ENCODE assay signal across 8 mouse cellular contexts in genomic region chr17:23550188-23550791, GRCm38 (mm10). TPM values are rescaled to one million over a fixed set of nuclear protein-coding genes. Genes with fewer than 3 reads are reported as not detected.
DNase-seq lines count a peak whose midpoint lies in the region; ATAC-seq and TF ChIP-seq lines count a peak whose summit lies in the region.

No protein-coding gene starts in this region.

- H3K4me3 ChIP-seq in bone marrow macrophage, adult 2 months (ENCODE audit: insufficient read depth, low read length), result peak overlapping the region; percentile 82
- peak overlapping the region; percentile 68 for H3K4me3 ChIP-seq in embryonic fibroblast, embryonic 13.5 days (ENCODE audit: insufficient read depth, low read length)
- peak overlapping the region; percentile 72 for H3K4me3 ChIP-seq in heart, embryonic 10.5 days
- peak overlapping the region; percentile 69 for H3K4me3 ChIP-seq in kidney, embryonic 15.5 days (replicated peaks)
- H3K4me3 ChIP-seq in limb, embryonic 15.5 days, result peak overlapping the region; percentile 66
- H3K4me3 ChIP-seq in midbrain, postnatal 0 days (ENCODE audit: low read depth, low read length), result peak overlapping the region; percentile 55

- peak; percentile 95 for DNase-seq in A20 (ENCODE audit: low read depth, low spot score)
- peak; percentile 94 for DNase-seq in heart, embryonic 10.5 days (ENCODE audit: low spot score)
- peak; percentile 95 for DNase-seq in midbrain, postnatal 0 days (ENCODE audit: low spot score)
- DNase-seq in spleen, postnatal 10 days (ENCODE audit: low spot score in 2 of 2), result peak; percentile 91 to 95

- under 1% methylated on average over 22 of the region's 22 CpGs for WGBS in heart, embryonic 10.5 days
- WGBS in kidney, embryonic 15.5 days, result under 1% methylated on average over 22 of the region's 22 CpGs
- WGBS in limb, embryonic 15.5 days, result under 1% methylated on average over 22 of the region's 22 CpGs
- WGBS in midbrain, postnatal 0 days, result under 1% methylated on average over 22 of the region's 22 CpGs

- peaks cover 8% of the 10 kb centered on the region; the same call in 1 of the 2 replicates for H3K4me1 ChIP-seq in bone marrow macrophage, adult 2 months (ENCODE audit: control insufficient read depth, insufficient read depth, low read length)
- no peaks in the 10 kb centered on the region for H3K4me1 ChIP-seq in embryonic fibroblast, embryonic 13.5 days (ENCODE audit: control insufficient read depth, insufficient read depth, low read length)
- H3K4me1 ChIP-seq in heart, embryonic 10.5 days, result peaks cover 12% of the 10 kb centered on the region
- H3K4me1 ChIP-seq in kidney, embryonic 15.5 days, result peaks cover 18% of the 10 kb centered on the region
- H3K4me1 ChIP-seq in limb, embryonic 15.5 days, result peaks cover 17% of the 10 kb centered on the region
- 0 out of 2 replicates have a peak, but pooled peaks cover 3% of the 10 kb centered on the region for H3K4me1 ChIP-seq in midbrain, postnatal 0 days (ENCODE audit: insufficient read depth, low read length)

- TF ChIP-seq CTCF in bone marrow macrophage, adult 2 months (IDR thresholded peaks at IDR 0.05; ENCODE audit: low read depth, low read length), result no peak
- TF ChIP-seq CTCF in embryonic fibroblast, embryonic 13.5 days (IDR thresholded peaks at IDR 0.05; ENCODE audit: borderline replicate concordance, insufficient read depth, low read length), result no peak
- no peak for TF ChIP-seq CTCF in midbrain, postnatal 0 days (IDR thresholded peaks at IDR 0.05)

- no peaks in the 10 kb centered on the region for H3K27me3 ChIP-seq in heart, embryonic 10.5 days (ENCODE audit: insufficient read depth, poor library complexity, severe bottlenecking)
- H3K27me3 ChIP-seq in kidney, embryonic 15.5 days, result no peaks in the 10 kb centered on the region
- no peaks in the 10 kb centered on the region for H3K27me3 ChIP-seq in limb, embryonic 15.5 days
- no peaks in the 10 kb centered on the region for H3K27me3 ChIP-seq in midbrain, postnatal 0 days (ENCODE audit: insufficient read depth, low read length)

- H3K9ac ChIP-seq in kidney, embryonic 15.5 days, result peak overlapping the region; percentile 57
- peak overlapping the region; percentile 57 for H3K9ac ChIP-seq in limb, embryonic 15.5 days
- peak overlapping the region; percentile 64 for H3K9ac ChIP-seq in midbrain, postnatal 0 days (replicated peaks; ENCODE audit: low read length, poor library complexity, severe bottlenecking)

- ATAC-seq in kidney, embryonic 15.5 days (replicated peaks; ENCODE audit: low FRiP score), result peak; percentile 64
- peak; percentile 76 for ATAC-seq in limb, embryonic 15.5 days (ENCODE audit: insufficient number of reproducible peaks, low FRiP score, low TSS enrichment, low read depth)
- ATAC-seq in midbrain, postnatal 0 days (ENCODE audit: low FRiP score), result peak; percentile 81

- H3K9me3 ChIP-seq in heart, embryonic 10.5 days, result no peaks in the 10 kb centered on the region
- no peaks in the 10 kb centered on the region for H3K9me3 ChIP-seq in kidney, embryonic 15.5 days (replicated peaks)
- H3K9me3 ChIP-seq in limb, embryonic 15.5 days, result no peaks in the 10 kb centered on the region
- no peaks in the 10 kb centered on the region for H3K9me3 ChIP-seq in midbrain, postnatal 0 days (ENCODE audit: low read length)

- peaks cover 10% of the 10 kb centered on the region for H3K36me3 ChIP-seq in heart, embryonic 10.5 days
- H3K36me3 ChIP-seq in kidney, embryonic 15.5 days, result peaks cover 10% of the 10 kb centered on the region
- H3K36me3 ChIP-seq in limb, embryonic 15.5 days, result peaks cover 7% of the 10 kb centered on the region; the same call in 1 of the 2 replicates
- 0 out of 2 replicates have a peak, but pooled peaks cover 4% of the 10 kb centered on the region for H3K36me3 ChIP-seq in midbrain, postnatal 0 days (ENCODE audit: insufficient read depth, low read length)

- peak overlapping the region; percentile 83 for H3K4me2 ChIP-seq in kidney, embryonic 15.5 days
- peak overlapping the region; percentile 68 for H3K4me2 ChIP-seq in limb, embryonic 15.5 days
- peak overlapping the region; percentile 82 for H3K4me2 ChIP-seq in midbrain, postnatal 0 days (ENCODE audit: low read depth, low read length, poor library complexity, severe bottlenecking)

- peak overlapping the region; percentile 47 for H3K27ac ChIP-seq in bone marrow macrophage, adult 2 months (ENCODE audit: insufficient read depth, low read depth, low read length)
- peak overlapping the region; percentile 62 for H3K27ac ChIP-seq in embryonic fibroblast, embryonic 13.5 days (ENCODE audit: insufficient read depth, low read length)
- H3K27ac ChIP-seq in heart, embryonic 10.5 days, result peak overlapping the region; percentile 77
- H3K27ac ChIP-seq in kidney, embryonic 15.5 days, result peak overlapping the region; percentile 88
- peak overlapping the region; percentile 88 for H3K27ac ChIP-seq in limb, embryonic 15.5 days
- peak overlapping the region; percentile 84 for H3K27ac ChIP-seq in midbrain, postnatal 0 days (ENCODE audit: low read depth, low read length)

- TF ChIP-seq POLR2A in bone marrow macrophage, adult 2 months (IDR thresholded peaks at IDR 0.05; ENCODE audit: borderline replicate concordance, low read depth, low read length), result no peak
- TF ChIP-seq POLR2A in embryonic fibroblast, embryonic 13.5 days (IDR thresholded peaks at IDR 0.05; ENCODE audit: low read depth, low read length), result peak; percentile 78

RNA-seq across cellular contexts. Expression of gene Zfp213, which starts 13.7 kb away (rescaled TPM):
- 2.6 and 4.1 TPM in 2 replicates for polyA plus RNA-seq in bone marrow macrophage, adult 2 months (2012; ENCODE audit: insufficient read depth, insufficient read length, missing spikeins)
- 6.5 TPM in 2 replicates for polyA plus RNA-seq in embryonic fibroblast, embryonic 13.5 days (2011; ENCODE audit: insufficient read length, low read depth, missing spikeins)
- polyA plus RNA-seq in heart, embryonic 10.5 days (2016; fragmentation: Nextera tagmentation; extraction: Ambion mirVana), result 19.5 and 23.0 TPM in 2 replicates
- polyA plus RNA-seq in kidney, embryonic 15.5 days (2015; fragmentation: Nextera tagmentation; extraction: Ambion mirVana), result 20.9 and 22.8 TPM in 2 replicates
- 17.5 and 18.2 TPM in 2 replicates for polyA plus RNA-seq in limb, embryonic 15.5 days (2015; fragmentation: Nextera tagmentation; extraction: Ambion mirVana)
- total RNA-seq in midbrain, postnatal 0 days (2014; rRNA removed), result 16.9 and 21.7 TPM in 2 replicates
- 10.0 and 10.7 TPM in 2 replicates for polyA plus RNA-seq in midbrain, postnatal 0 days (2015; fragmentation: Nextera tagmentation; extraction: Ambion mirVana)

RNA-seq across cellular contexts. Expression of gene Zfp13, which starts 49.0 kb away (rescaled TPM):
- polyA plus RNA-seq in bone marrow macrophage, adult 2 months (2012; ENCODE audit: insufficient read depth, insufficient read length, missing spikeins), result 1.2 and 1.3 TPM in 2 replicates
- 5.3 and 8.1 TPM in 2 replicates for polyA plus RNA-seq in embryonic fibroblast, embryonic 13.5 days (2011; ENCODE audit: insufficient read length, low read depth, missing spikeins)
- polyA plus RNA-seq in heart, embryonic 10.5 days (2016; fragmentation: Nextera tagmentation; extraction: Ambion mirVana), result 12.0 and 15.4 TPM in 2 replicates
- 16.3 and 16.5 TPM in 2 replicates for polyA plus RNA-seq in kidney, embryonic 15.5 days (2015; fragmentation: Nextera tagmentation; extraction: Ambion mirVana)
- 12.4 and 12.9 TPM in 2 replicates for polyA plus RNA-seq in limb, embryonic 15.5 days (2015; fragmentation: Nextera tagmentation; extraction: Ambion mirVana)
- total RNA-seq in midbrain, postnatal 0 days (2014; rRNA removed), result 36.2 and 48.2 TPM in 2 replicates
- 23.3 and 26.3 TPM in 2 replicates for polyA plus RNA-seq in midbrain, postnatal 0 days (2015; fragmentation: Nextera tagmentation; extraction: Ambion mirVana)

RNA-seq across cellular contexts. Expression of gene Zscan10, which starts 50.4 kb away (rescaled TPM):
- polyA plus RNA-seq in bone marrow macrophage, adult 2 months (2012; ENCODE audit: insufficient read depth, insufficient read length, missing spikeins), result not detected in 2 replicates
- not detected in 2 replicates for polyA plus RNA-seq in embryonic fibroblast, embryonic 13.5 days (2011; ENCODE audit: insufficient read length, low read depth, missing spikeins)
- 0.10 and 0.21 TPM in 2 replicates for polyA plus RNA-seq in heart, embryonic 10.5 days (2016; fragmentation: Nextera tagmentation; extraction: Ambion mirVana)
- not detected in 2 replicates for polyA plus RNA-seq in kidney, embryonic 15.5 days (2015; fragmentation: Nextera tagmentation; extraction: Ambion mirVana)
- 0.16 and 0.18 TPM in 2 replicates for polyA plus RNA-seq in limb, embryonic 15.5 days (2015; fragmentation: Nextera tagmentation; extraction: Ambion mirVana)
- not detected in 2 replicates for total RNA-seq in midbrain, postnatal 0 days (2014; rRNA removed)
- polyA plus RNA-seq in midbrain, postnatal 0 days (2015; fragmentation: Nextera tagmentation; extraction: Ambion mirVana), result not detected in 2 replicates

Comparison
In these comparisons a context has a peak if more than half of its experiments do, and no peak if none do; other contexts are left out.
1. Peak in every context shown above with its lines: DNase-seq, ATAC-seq, H3K4me3 ChIP-seq and H3K27ac ChIP-seq.